Mouse (Mus musculus): ENCODE data around the gene Gosr1. TPM values are rescaled to one million over a fixed set of nuclear protein-coding genes. Genes with fewer than 3 reads are reported as not detected.
"Not testable (repeated sequence)": the region's sequence is repeated elsewhere in the genome, so short reads cannot be mapped to it uniquely, and the experiment has no call there.

The Gosr1 gene
- 6.2 and 12.4 TPM in 2 replicates for polyA plus RNA-seq (2012; rRNA removed)

DNA sequence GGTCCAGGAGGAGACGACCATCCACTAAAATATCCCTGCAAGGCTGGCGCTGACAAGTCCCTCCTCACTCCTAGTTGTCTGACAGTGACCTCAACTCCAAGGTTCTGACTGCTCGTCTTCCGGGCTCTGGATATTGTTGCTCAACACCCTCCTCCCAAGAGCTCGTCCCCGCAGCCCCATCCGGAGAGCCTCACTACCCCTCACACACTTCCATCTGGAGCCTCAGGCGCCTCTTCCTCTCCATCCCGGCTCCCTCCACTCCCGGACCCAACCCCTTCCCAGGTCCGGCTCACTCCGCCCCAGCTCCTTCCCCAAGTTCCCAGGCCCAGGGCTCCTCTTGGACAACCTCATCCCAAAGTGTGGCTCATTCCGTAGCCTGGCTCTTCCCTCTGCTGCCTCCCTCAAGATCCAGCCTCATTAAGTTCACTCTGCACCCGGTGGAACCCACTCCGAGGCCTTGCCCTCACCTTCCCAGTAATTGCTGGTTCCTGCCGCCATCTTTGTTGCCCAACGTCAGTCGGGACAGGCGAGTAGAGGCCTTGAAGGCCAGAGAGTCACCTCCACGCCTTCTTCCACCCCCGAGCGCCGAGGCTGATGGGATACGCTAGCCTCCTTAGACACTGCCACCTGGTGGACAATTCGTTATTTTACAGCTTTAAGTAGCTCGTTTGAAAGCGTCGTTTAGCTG lies at the start of gene Gosr1:
Gene Gosr1, minus strand, starts transcription at position 527 of the 688 bp plus-strand sequence.
- TF ChIP-seq CTCF (IDR thresholded peaks at IDR 0.05; ENCODE audit: extremely low read depth, insufficient read length, insufficient replicate concordance, low read depth, low read length), result peak; percentile 91
- peak; percentile 76; the same call in 1 of the 2 replicates for TF ChIP-seq POLR2A (IDR thresholded peaks at IDR 0.05; ENCODE audit: low read depth, low read length)
- peaks cover 2% of the 10 kb centered on the region; the same call in 1 of the 2 replicates for H3K4me1 ChIP-seq (ENCODE audit: control insufficient read depth, insufficient read depth, insufficient read length, low read length)
- H3K27me3 ChIP-seq (ENCODE audit: control insufficient read depth, insufficient read depth, low read length), result no peaks in the 10 kb centered on the region
- 1% methylated on average over 28 of the region's 28 CpGs for WGBS
- H3K27ac ChIP-seq (ENCODE audit: insufficient read depth, low read depth, low read length), result peak within 1 kb of the TSS; percentile 81
- peak within 1 kb of the TSS; percentile 98 for H3K4me3 ChIP-seq (ENCODE audit: low read depth, low read length)
- H3K36me3 ChIP-seq (ENCODE audit: control insufficient read depth, insufficient read depth, low read length), result peaks cover 18% of the 10 kb centered on the region

- H3K27ac ChIP-seq (ENCODE audit: insufficient read depth, low read depth, low read length), result no peak overlapping the region
- H3K36me3 ChIP-seq (ENCODE audit: control insufficient read depth, insufficient read depth, low read length), result peaks cover 36% of the 10 kb centered on the region
- H3K4me1 ChIP-seq (ENCODE audit: control insufficient read depth, insufficient read depth, insufficient read length, low read length), result no peaks in the 10 kb centered on the region
- no peaks in the 10 kb centered on the region for H3K27me3 ChIP-seq (ENCODE audit: control insufficient read depth, insufficient read depth, low read length)
- no peak for TF ChIP-seq POLR2A (IDR thresholded peaks at IDR 0.05; ENCODE audit: low read depth, low read length)
- peak; percentile 12; the same call in 1 of the 2 replicates for TF ChIP-seq CTCF (IDR thresholded peaks at IDR 0.05; ENCODE audit: extremely low read depth, insufficient read length, insufficient replicate concordance, low read depth, low read length)
- WGBS, result 90% methylated on average over 9 of the region's 9 CpGs
- no peak overlapping the region for H3K4me3 ChIP-seq (ENCODE audit: low read depth, low read length)
Measured at GRCm38 (mm10) chr11:76810706-76811495, 47.5 kb upstream of the Gosr1 start.

- Histone ChIP-seq H3K4me1 (ENCODE audit: control insufficient read depth, insufficient read depth, insufficient read length, low read length) (no peaks in the 10 kb centered on the region), H3K4me3 (ENCODE audit: low read depth, low read length) (no peak overlapping the region), H3K36me3 (ENCODE audit: control insufficient read depth, insufficient read depth, low read length) (peaks cover 43% of the 10 kb centered on the region), H3K27me3 (ENCODE audit: control insufficient read depth, insufficient read depth, low read length) (no peaks in the 10 kb centered on the region), H3K27ac (ENCODE audit: insufficient read depth, low read depth, low read length) (no peak overlapping the region)
- WGBS, result 60% methylated on average over 3 of the region's 3 CpGs
- TF ChIP-seq POLR2A (IDR thresholded peaks at IDR 0.05; ENCODE audit: low read depth, low read length) (no peak), CTCF (IDR thresholded peaks at IDR 0.05; ENCODE audit: extremely low read depth, insufficient read length, insufficient replicate concordance, low read depth, low read length) (no peak)
Measured at GRCm38 (mm10) chr11:76809450-76809849, 46.1 kb upstream of the Gosr1 start.

DNA sequence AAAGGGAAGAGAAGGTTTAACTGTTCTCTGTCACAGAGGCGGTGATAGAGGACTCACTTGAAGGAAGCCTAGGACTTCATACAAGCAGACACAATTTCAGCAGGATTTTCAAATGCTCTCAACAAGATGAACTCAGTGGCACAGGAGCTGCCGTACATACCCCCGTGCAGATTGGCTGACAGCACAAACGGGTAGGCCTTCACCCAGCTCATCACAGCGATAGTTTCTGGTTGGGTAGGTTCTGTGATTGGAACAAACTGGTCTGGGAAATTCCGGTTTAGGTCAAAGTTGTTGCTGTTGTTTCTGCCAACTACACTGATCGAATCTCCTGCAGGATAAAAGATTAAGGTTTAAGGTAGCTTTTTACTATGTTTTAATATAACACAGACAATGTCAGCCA lies 45.2 kb upstream of the Gosr1 start:
- no peak for TF ChIP-seq CTCF (IDR thresholded peaks at IDR 0.05; ENCODE audit: extremely low read depth, insufficient read length, insufficient replicate concordance, low read depth, low read length)
- TF ChIP-seq POLR2A (IDR thresholded peaks at IDR 0.05; ENCODE audit: low read depth, low read length), result no peak
- H3K4me3 ChIP-seq (ENCODE audit: low read depth, low read length), result no peak overlapping the region
- no peaks in the 10 kb centered on the region for H3K27me3 ChIP-seq (ENCODE audit: control insufficient read depth, insufficient read depth, low read length)
- H3K4me1 ChIP-seq (ENCODE audit: control insufficient read depth, insufficient read depth, insufficient read length, low read length), result no peaks in the 10 kb centered on the region
- H3K27ac ChIP-seq (ENCODE audit: insufficient read depth, low read depth, low read length), result no peak overlapping the region
- WGBS, result 92% methylated on average over 7 of the region's 7 CpGs
- peaks cover 41% of the 10 kb centered on the region for H3K36me3 ChIP-seq (ENCODE audit: control insufficient read depth, insufficient read depth, low read length)

DNA sequence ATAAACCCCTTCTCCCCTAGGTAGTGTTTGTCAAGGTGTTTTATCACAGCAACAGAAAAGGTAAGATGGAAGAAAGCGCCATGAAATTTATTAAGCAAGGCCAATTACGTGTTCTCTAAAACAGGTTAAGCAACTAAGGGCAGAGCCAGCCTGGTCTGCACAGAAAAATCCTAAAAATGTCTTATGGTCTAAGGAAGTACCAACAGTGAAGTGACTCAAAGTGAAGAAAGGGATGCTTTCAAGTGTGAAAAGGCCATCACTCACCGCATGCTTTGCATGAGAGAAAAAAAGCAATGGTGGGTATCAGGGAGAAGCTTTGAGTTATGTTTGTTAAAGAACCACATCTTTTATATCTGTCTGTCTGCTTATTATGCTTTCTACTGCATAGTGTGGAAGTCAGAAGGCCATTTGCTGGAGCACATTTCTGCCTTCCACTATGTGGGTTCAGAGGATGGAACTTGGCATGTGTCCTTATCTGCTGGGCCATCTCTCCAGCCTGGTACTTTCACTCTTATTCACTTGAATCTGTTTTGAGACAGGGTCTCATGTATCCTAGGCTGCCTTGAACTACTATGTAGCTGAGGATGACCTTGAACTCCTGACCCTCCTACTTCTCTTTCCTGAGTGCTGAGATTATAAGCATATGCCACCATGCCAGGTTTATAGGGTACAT lies 43.8 kb upstream of the Gosr1 start:
- Histone ChIP-seq H3K4me3 (ENCODE audit: low read depth, low read length) (no peak overlapping the region), H3K36me3 (ENCODE audit: control insufficient read depth, insufficient read depth, low read length) (peaks cover 39% of the 10 kb centered on the region), H3K27ac (ENCODE audit: insufficient read depth, low read depth, low read length) (no peak overlapping the region), H3K4me1 (ENCODE audit: control insufficient read depth, insufficient read depth, insufficient read length, low read length) (no peaks in the 10 kb centered on the region), H3K27me3 (ENCODE audit: control insufficient read depth, insufficient read depth, low read length) (no peaks in the 10 kb centered on the region)
- TF ChIP-seq CTCF (IDR thresholded peaks at IDR 0.05; ENCODE audit: extremely low read depth, insufficient read length, insufficient replicate concordance, low read depth, low read length), result no peak
- no peak for TF ChIP-seq POLR2A (IDR thresholded peaks at IDR 0.05; ENCODE audit: low read depth, low read length)
- WGBS, result 92% methylated on average over 3 of the region's 3 CpGs

DNA sequence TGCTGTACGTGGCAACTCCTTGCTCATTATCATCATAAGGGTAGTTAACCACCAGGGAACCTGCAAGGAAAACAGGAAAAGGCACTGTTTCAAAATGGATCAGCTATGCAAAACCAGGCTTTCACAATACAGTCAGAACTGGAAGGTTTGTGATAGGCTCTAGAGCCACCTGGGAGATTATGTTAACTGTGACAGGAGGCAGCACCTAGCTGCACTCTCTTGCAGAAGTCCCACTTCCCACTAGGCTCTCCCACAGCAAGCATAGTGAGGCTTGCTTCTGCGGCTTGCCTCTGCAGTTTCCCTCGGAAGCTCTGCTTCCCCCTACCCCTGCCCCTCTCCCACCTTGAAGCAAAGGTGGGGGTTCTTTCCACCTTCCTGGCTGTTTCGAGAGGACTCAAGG lies 42.6 kb upstream of the Gosr1 start:
- peaks cover 47% of the 10 kb centered on the region for H3K36me3 ChIP-seq (ENCODE audit: control insufficient read depth, insufficient read depth, low read length)
- no peaks in the 10 kb centered on the region for H3K4me1 ChIP-seq (ENCODE audit: control insufficient read depth, insufficient read depth, insufficient read length, low read length)
- TF ChIP-seq CTCF (IDR thresholded peaks at IDR 0.05; ENCODE audit: extremely low read depth, insufficient read length, insufficient replicate concordance, low read depth, low read length) (no peak), POLR2A (IDR thresholded peaks at IDR 0.05; ENCODE audit: low read depth, low read length) (no peak)
- H3K4me3 ChIP-seq (ENCODE audit: low read depth, low read length), result no peak overlapping the region
- WGBS, result 89% methylated on average over 4 of the region's 4 CpGs
- H3K27me3 ChIP-seq (ENCODE audit: control insufficient read depth, insufficient read depth, low read length), result no peaks in the 10 kb centered on the region
- no peak overlapping the region for H3K27ac ChIP-seq (ENCODE audit: insufficient read depth, low read depth, low read length)

DNA sequence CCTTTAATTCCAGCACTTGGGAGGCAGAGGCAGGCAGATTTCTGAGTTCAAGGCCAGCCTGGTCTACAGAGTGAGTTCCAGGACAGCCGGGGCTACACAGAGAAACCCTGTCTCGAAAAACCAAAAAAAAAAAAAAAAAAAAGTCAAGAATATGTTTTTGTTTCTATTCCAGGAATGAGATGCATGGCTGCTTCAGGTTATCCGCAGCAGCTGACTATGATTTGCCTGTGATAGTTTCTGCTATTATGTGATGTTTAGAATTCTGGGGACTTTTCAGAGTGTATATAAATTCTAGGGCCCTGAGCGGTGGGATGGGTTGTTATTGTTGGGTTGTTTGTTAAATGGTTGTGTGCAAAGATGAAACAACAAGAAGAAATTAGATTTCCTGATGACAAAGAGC lies 41.7 kb upstream of the Gosr1 start:
- peaks cover 45% of the 10 kb centered on the region for H3K36me3 ChIP-seq (ENCODE audit: control insufficient read depth, insufficient read depth, low read length)
- H3K4me1 ChIP-seq (ENCODE audit: control insufficient read depth, insufficient read depth, insufficient read length, low read length); H3K27ac ChIP-seq (ENCODE audit: insufficient read depth, low read depth, low read length); H3K27me3 ChIP-seq (ENCODE audit: control insufficient read depth, insufficient read depth, low read length); H3K4me3 ChIP-seq (ENCODE audit: low read depth, low read length): not testable (repeated sequence)
- WGBS, result 93% methylated on average over 4 of the region's 4 CpGs

Data from small intestine, adult 2 months (tissue).